Mouse (Mus musculus) CH12.LX (cell line): ENCODE data around the gene Crls1. TPM values are rescaled to one million over a fixed set of nuclear protein-coding genes. Genes with fewer than 3 reads are reported as not detected.

ENCODE experiments used
- DNase-seq: peaks from one replicate; pipeline ENCODE4 v3.0.0-alpha.2; 2013; ENCODE audit errors: extremely low read depth
- H3K27ac ChIP-seq: 2 replicates; pipeline ENCODE4 v1.5.1; 2012; ENCODE audit warnings: low read depth, mild to moderate bottlenecking, control low read depth, moderate library complexity; ENCODE audit not compliant: insufficient read depth
- H3K27me3 ChIP-seq: replicated peaks from 2 replicates; pipeline ENCODE3; 2012; ENCODE audit warnings: inconsistent platforms
- H3K36me3 ChIP-seq, 2 experiments: replicated peaks in 1 of 2; 2 replicates each; pipeline versions ENCODE3 to v1.6.1; 2012; ENCODE audit warnings: inconsistent platforms in 1 of 2, low read length in 1 of 2, mild to moderate bottlenecking in 1 of 2, mixed read lengths in 1 of 2, moderate library complexity in 1 of 2; ENCODE audit not compliant: control insufficient read depth in 1 of 2, insufficient read depth in 1 of 2
- H3K4me1 ChIP-seq, 2 experiments: 2 replicates each; pipeline ENCODE4 v1.6.1; 2012; ENCODE audit warnings: inconsistent platforms in 1 of 2, moderate library complexity in 1 of 2; ENCODE audit not compliant: insufficient read depth in 2 of 2, control insufficient read depth in 1 of 2
- H3K4me2 ChIP-seq: 2 replicates; pipeline ENCODE4 v1.6.1; 2012; ENCODE audit warnings: low read depth, mild to moderate bottlenecking, control low read depth; ENCODE audit not compliant: poor library complexity, insufficient read depth, severe bottlenecking
- H3K4me3 ChIP-seq, 3 experiments: fragments of 150-350 bp in 1 of 3; sonication (generic) in 1 of 3; replicated peaks in 1 of 3; 2 replicates each; pipeline versions ENCODE3 to v1.5.1; 2011 to 2012; ENCODE audit warnings: low read depth in 2 of 3, low read length in 2 of 3, mild to moderate bottlenecking in 2 of 3, moderate library complexity in 2 of 3, control low read depth in 1 of 3, improper control_type of control experiment in 1 of 3, inconsistent platforms in 1 of 3, mixed read lengths in 1 of 3; ENCODE audit not compliant: poor library complexity in 1 of 3
- H3K79me2 ChIP-seq: replicated peaks from 2 replicates; pipeline ENCODE4 v1.6.1; 2012; ENCODE audit warnings: mild to moderate bottlenecking, moderate library complexity; ENCODE audit not compliant: control insufficient read depth, poor library complexity, insufficient read depth, severe bottlenecking; ENCODE audit errors: extremely low read depth
- H3K9ac ChIP-seq: 2 replicates; pipeline ENCODE4 v1.6.1; 2012; ENCODE audit warnings: low read depth, mild to moderate bottlenecking, control low read depth, moderate library complexity; ENCODE audit not compliant: insufficient read depth
- H3K9me3 ChIP-seq: replicated peaks from 2 replicates; pipeline ENCODE3; 2012; ENCODE audit warnings: low read length, inconsistent platforms, mixed read lengths
- CHD2 ChIP-seq: IDR thresholded peaks from 2 replicates; pipeline ENCODE4 v1.6.1; 2011; ENCODE audit warnings: low read length, improper control_type of control experiment
- CTCF ChIP-seq, 2 experiments: IDR thresholded peaks in 1 of 2; conservative IDR thresholded peaks in 1 of 2; 2 replicates each; pipeline ENCODE4 v1.5.1; 2011 to 2012; ENCODE audit warnings: low read depth in 2 of 2, low read length in 2 of 2, improper control_type of control experiment in 1 of 2, inconsistent platforms in 1 of 2, mild to moderate bottlenecking in 1 of 2, moderate library complexity in 1 of 2
- E2F4 ChIP-seq: IDR thresholded peaks from 2 replicates; pipeline ENCODE4 v1.6.1; 2011; ENCODE audit warnings: low read depth, low read length, improper control_type of control experiment; ENCODE audit not compliant: insufficient replicate concordance
- ELF1 ChIP-seq: IDR thresholded peaks from 2 replicates; pipeline ENCODE4 v1.6.1; 2014; ENCODE audit warnings: low read depth, mild to moderate bottlenecking, inconsistent platforms, low read length, improper control_type of control experiment
- EP300 ChIP-seq: IDR thresholded peaks from 2 replicates; pipeline ENCODE4 v1.6.1; 2011; ENCODE audit warnings: low read length, improper control_type of control experiment
- ETS1 ChIP-seq: conservative IDR thresholded peaks from 2 replicates; pipeline ENCODE4 v1.6.1; 2012; ENCODE audit warnings: low read depth, mild to moderate bottlenecking, inconsistent platforms, low read length, improper control_type of control experiment, moderate library complexity
- GABPA ChIP-seq: IDR thresholded peaks from 2 replicates; pipeline ENCODE4 v1.6.1; 2012; ENCODE audit warnings: low read depth, low read length, improper control_type of control experiment, inconsistent platforms; ENCODE audit not compliant: insufficient replicate concordance
- HCFC1 ChIP-seq: IDR thresholded peaks from 2 replicates; pipeline ENCODE4 v1.6.1; 2012; ENCODE audit warnings: low read depth, mild to moderate bottlenecking, inconsistent platforms, low read length, improper control_type of control experiment
- JUN ChIP-seq: IDR thresholded peaks from 2 replicates; pipeline ENCODE4 v1.6.1; 2011; ENCODE audit warnings: low read depth, mild to moderate bottlenecking, low read length, improper control_type of control experiment, moderate library complexity; ENCODE audit not compliant: insufficient read depth
- JUND ChIP-seq: conservative IDR thresholded peaks from 2 replicates; pipeline ENCODE4 v1.6.1; 2011; ENCODE audit warnings: low read depth, low read length, improper control_type of control experiment
- KAT2A ChIP-seq: IDR thresholded peaks from 2 replicates; pipeline ENCODE4 v1.6.1; 2012; ENCODE audit warnings: low read length, improper control_type of control experiment, inconsistent platforms; ENCODE audit not compliant: insufficient replicate concordance
- MAX ChIP-seq: IDR thresholded peaks from 2 replicates; pipeline ENCODE4 v1.6.1; 2011; ENCODE audit warnings: low read length, improper control_type of control experiment
- MEF2A ChIP-seq: IDR thresholded peaks from 2 replicates; pipeline ENCODE4 v1.6.1; 2014; ENCODE audit warnings: low read depth, mild to moderate bottlenecking, inconsistent platforms, low read length, improper control_type of control experiment, borderline replicate concordance
- MYC ChIP-seq: IDR thresholded peaks from 2 replicates; pipeline ENCODE4 v1.6.1; 2011; ENCODE audit warnings: low read depth, mild to moderate bottlenecking, improper control_type of control experiment, low read length
- RAD21 ChIP-seq: IDR thresholded peaks from 2 replicates; pipeline ENCODE4 v1.6.1; 2011; ENCODE audit warnings: low read depth, mild to moderate bottlenecking, low read length, improper control_type of control experiment, moderate library complexity
- TBP ChIP-seq: conservative IDR thresholded peaks from 2 replicates; pipeline ENCODE4 v1.6.1; 2011; ENCODE audit warnings: low read depth, low read length, improper control_type of control experiment
- USF1 ChIP-seq: IDR thresholded peaks from 2 replicates; pipeline ENCODE4 v1.6.1; 2014; ENCODE audit warnings: low read depth, mild to moderate bottlenecking, inconsistent platforms, low read length, improper control_type of control experiment
- USF2 ChIP-seq: conservative IDR thresholded peaks from 2 replicates; pipeline ENCODE4 v1.6.1; 2011; ENCODE audit warnings: low read depth, low read length, improper control_type of control experiment
- ZKSCAN1 ChIP-seq: IDR thresholded peaks from 2 replicates; pipeline ENCODE4 v1.6.1; 2012; ENCODE audit warnings: low read depth, inconsistent platforms, low read length, improper control_type of control experiment, borderline replicate concordance
- ZMIZ1 ChIP-seq: IDR thresholded peaks from 2 replicates; pipeline ENCODE4 v1.6.1; 2012; ENCODE audit warnings: low read depth, mild to moderate bottlenecking, inconsistent platforms, low read length, improper control_type of control experiment
- ZNF384 ChIP-seq: IDR thresholded peaks from 2 replicates; pipeline ENCODE4 v1.6.1; 2012; ENCODE audit warnings: low read depth, low read length, improper control_type of control experiment, inconsistent platforms
- dilution Hi-C: fragments of 300-500 bp; cut with MboI; formaldehyde crosslinking; loops from 2 replicates; pipeline ENCODE4 v1.14.3; 2020; ENCODE audit warnings: low sequenced_read_pairs; ENCODE audit not compliant: extremely low pct_unique_long_range_greater_than_20kb, extremely low pct_ligation_motif_present
- in situ Hi-C: fragments of 300-500 bp; cut with MboI; formaldehyde crosslinking; loops from 3 replicates; pipeline ENCODE4 v1.14.3; 2019; ENCODE audit warnings: low sequenced_read_pairs, low pct_ligation_motif_present, low pct_unique_long_range_greater_than_20kb, mixed read lengths
- polyA plus RNA-seq: library from polyadenylated mRNA; unstranded; fragments of >175 nt; gene quantifications from 2 replicates; pipeline ENCODE4 v1.2.1, GENCODE M21; 2012; ENCODE audit warnings: low read depth; ENCODE audit not compliant: insufficient read length
- total RNA-seq, 2 experiments: library from RNA; depleted of rRNA; stranded (reverse); fragments of 300-350 nt in 1 of 2; fragments of >200 nt in 1 of 2; gene quantifications; 2 replicates each; pipeline ENCODE4 v1.2.3; 2012 to 2014

Gene Crls1
- total and polyA plus RNA-seq, 3 experiments: 31.8 to 105 (median 44.9) TPM

GRCm38 (mm10) chr2:132885312-132885711 is 38.8 kb downstream of the Crls1 start:
- dilution Hi-C loops (no loop called here), in situ Hi-C loops (no loop called here)
- no peak overlapping the region for H3K4me2 ChIP-seq
- no peak overlapping the region for H3K4me3 ChIP-seq
- peaks cover 34% of the 10 kb centered on the region for H3K27me3 ChIP-seq
- no peak overlapping the region for H3K9ac ChIP-seq
- no peaks in the 10 kb centered on the region for H3K36me3 ChIP-seq
- H3K9me3 ChIP-seq: no peaks in the 10 kb centered on the region
- no peak overlapping the region for H3K27ac ChIP-seq
- DNase-seq: no peak
- TF ChIP-seq CHD2 (no peak), ZKSCAN1 (no peak), MAX (no peak), MYC (no peak), EP300 (no peak), ZNF384 (no peak), USF1 (no peak), E2F4 (no peak), ETS1 (no peak), MEF2A (no peak), USF2 (no peak), RAD21 (no peak), CTCF (conservative IDR thresholded peaks at IDR 0.05 in 1 of 2, IDR thresholded peaks at IDR 0.05 in 1 of 2; ENCODE audit: low read depth in 2 of 2, low read length in 2 of 2) (no peak), JUND (no peak), GABPA (no peak), HCFC1 (no peak), TBP (no peak), JUN (no peak), KAT2A (no peak)
- no peaks in the 10 kb centered on the region for H3K4me1 ChIP-seq
- no peaks in the 10 kb centered on the region for H3K79me2 ChIP-seq

GRCm38 (mm10) chr2:132893826-132894225 is 47.4 kb downstream of the Crls1 start:
- H3K27ac ChIP-seq: no peak overlapping the region
- no peak overlapping the region for H3K4me3 ChIP-seq
- DNase-seq: no peak
- TF ChIP-seq ELF1 (no peak), ZMIZ1 (no peak), USF1 (no peak)
- TF ChIP-seq, all 38 proteins: peak for 0
- no peaks in the 10 kb centered on the region for H3K36me3 ChIP-seq
- no peaks in the 10 kb centered on the region for H3K79me2 ChIP-seq
- H3K27me3 ChIP-seq: no peaks in the 10 kb centered on the region
- in situ Hi-C loops (no loop called here), dilution Hi-C loops (no loop called here)
- no peak overlapping the region for H3K9ac ChIP-seq
- H3K9me3 ChIP-seq: no peaks in the 10 kb centered on the region
- H3K4me2 ChIP-seq: no peak overlapping the region
- no peaks in the 10 kb centered on the region for H3K4me1 ChIP-seq
